Mouse (Mus musculus) limb, embryonic 11.5 days (tissue): Measurements from ENCODE around the gene Exoc5. TPM values are rescaled to one million over a fixed set of nuclear protein-coding genes. Genes with fewer than 3 reads are reported as not detected.

Experiments
- ATAC-seq: fragments of 200-750 bp; cut with Nextera tagmentation; 2 replicates; pipeline ENCODE4 v1.8.0; 2017; ENCODE audit warnings: low read depth; ENCODE audit not compliant: insufficient number of reproducible peaks, low FRiP score, low TSS enrichment
- DNase-seq: peaks from one replicate; pipeline ENCODE4 v3.0.0-alpha.2; 2015; ENCODE audit warnings: low spot score
- H3K27ac ChIP-seq: fragments of 300-500 bp; sonication (generic); replicated peaks from 2 replicates; pipeline ENCODE4 v1.5.1; 2014; ENCODE audit warnings: low read depth, mild to moderate bottlenecking, low read length
- H3K27me3 ChIP-seq: fragments of 300-500 bp; sonication (generic); 2 replicates; pipeline ENCODE4 v1.6.1; 2014; ENCODE audit warnings: mild to moderate bottlenecking, low read length, mixed read lengths; ENCODE audit not compliant: control insufficient read depth, insufficient read depth
- H3K36me3 ChIP-seq: fragments of 300-500 bp; sonication (generic); 2 replicates; pipeline ENCODE4 v1.6.1; 2014; ENCODE audit warnings: mild to moderate bottlenecking, low read length, moderate library complexity, mixed read lengths; ENCODE audit not compliant: control insufficient read depth, insufficient read depth
- H3K4me1 ChIP-seq: fragments of 300-500 bp; sonication (generic); 2 replicates; pipeline ENCODE4 v1.6.1; 2014; ENCODE audit warnings: low read length, mixed read lengths; ENCODE audit not compliant: control insufficient read depth, insufficient read depth
- H3K4me2 ChIP-seq: fragments of 300-500 bp; sonication (generic); 2 replicates; pipeline ENCODE4 v1.6.1; 2014; ENCODE audit warnings: low read depth, mild to moderate bottlenecking, moderate library complexity; ENCODE audit not compliant: severe bottlenecking
- H3K4me3 ChIP-seq: fragments of 300-500 bp; sonication (generic); 2 replicates; pipeline ENCODE4 v1.5.1; 2014; ENCODE audit warnings: low read depth, low read length
- H3K9ac ChIP-seq: fragments of 300-500 bp; sonication (generic); 2 replicates; pipeline ENCODE4 v1.6.1; 2014; ENCODE audit warnings: mild to moderate bottlenecking, low read length
- H3K9me3 ChIP-seq: fragments of 300-500 bp; sonication (generic); 2 replicates; pipeline ENCODE4 v1.6.1; 2016; ENCODE audit warnings: low read length; ENCODE audit not compliant: control insufficient read depth
- WGBS: fragments of 180-500 bp; shearing (Covaris S2); extraction: QIAGEN DNeasy Blood & Tissue Kit; methylation state at CpG from one replicate; pipeline ENCODE4 v1.1.7; 2014; 5-methylcytosine and 5-hydroxymethylcytosine counted together
- polyA plus RNA-seq: library from polyadenylated mRNA; unstranded; fragments of >200 nt; fragmentation: Nextera tagmentation; extraction: Ambion mirVana; gene quantifications from 2 replicates; pipeline ENCODE4 v1.2.1, GENCODE M21; 2014

The Exoc5 gene
- polyA plus RNA-seq, 1 experiment from 2014 or later = 63.7 TPM

DNA sequence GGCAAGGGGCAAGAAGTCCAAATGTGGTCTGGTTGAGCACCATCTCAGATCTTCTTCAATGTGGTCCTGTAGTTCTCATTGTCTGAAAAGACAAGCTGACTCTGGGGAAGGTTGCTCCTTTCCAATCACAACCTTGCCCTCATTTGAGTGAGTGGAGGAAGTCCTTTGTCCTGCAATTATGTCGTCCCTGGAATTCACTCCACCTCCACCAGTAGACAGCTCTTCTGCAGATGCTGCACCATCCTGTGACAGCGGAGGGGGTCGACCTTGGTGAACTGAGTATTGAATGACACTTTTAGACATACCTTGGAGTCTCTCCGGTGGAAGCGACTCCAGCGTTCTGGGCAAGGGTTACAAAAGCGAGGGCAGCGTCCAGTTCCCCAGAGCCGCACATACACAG, 97.8 kb downstream of the Exoc5 start:
- no peak overlapping the region for H3K4me2 ChIP-seq
- no peak overlapping the region for H3K4me3 ChIP-seq
- H3K4me1 ChIP-seq = no peaks in the 10 kb centered on the region
- no peak for ATAC-seq
- no peak overlapping the region for H3K9ac ChIP-seq
- no peaks in the 10 kb centered on the region for H3K27me3 ChIP-seq
- H3K9me3 ChIP-seq = no peaks in the 10 kb centered on the region
- no peak overlapping the region for H3K27ac ChIP-seq
- WGBS = 84% methylated on average over 9 of the region's 9 CpGs
- H3K36me3 ChIP-seq = no peaks in the 10 kb centered on the region
- no peak for DNase-seq

Other genes with a start within 250 kb of the Exoc5 start
- 27.4 and 35.5 TPM in 2 replicates for gene Ap5m1, start 556 bp downstream of the Exoc5 start, polyA plus RNA-seq
- 15.4 and 15.5 TPM in 2 replicates for gene Naa30, start 105.6 kb upstream of the Exoc5 start, polyA plus RNA-seq
- 0.05 and 0.27 TPM in 2 replicates for gene ccdc198, start 178.8 kb upstream of the Exoc5 start, polyA plus RNA-seq